Mouse (Mus musculus) thymus, adult 2 months (tissue): Measurements from ENCODE around the gene Vsig10. TPM values are rescaled to one million over a fixed set of nuclear protein-coding genes. Genes with fewer than 3 reads are reported as not detected.

Experiments
- DNase-seq: peaks from one replicate; pipeline ENCODE4 v3.0.0; 2021
- H3K27ac ChIP-seq: fragments of 200-500 bp; 2 replicates; pipeline ENCODE4 v1.5.1; 2012; ENCODE audit warnings: low read length, control low read depth; ENCODE audit not compliant: control insufficient read depth, insufficient read depth
- H3K27me3 ChIP-seq: fragments of 200-500 bp; 2 replicates; pipeline ENCODE4 v1.6.1; 2012; ENCODE audit warnings: mild to moderate bottlenecking, low read length, moderate library complexity, mixed read lengths; ENCODE audit not compliant: control insufficient read depth, insufficient read depth
- H3K36me3 ChIP-seq: fragments of 200-500 bp; 2 replicates; pipeline ENCODE4 v1.6.1; 2012; ENCODE audit warnings: mild to moderate bottlenecking, low read length, moderate library complexity; ENCODE audit not compliant: control insufficient read depth, insufficient read depth
- H3K4me1 ChIP-seq: fragments of 200-500 bp; replicated peaks from 2 replicates; pipeline ENCODE4 v1.6.1; 2012; ENCODE audit warnings: low read length; ENCODE audit not compliant: control insufficient read depth, insufficient read depth
- H3K4me3 ChIP-seq: fragments of 200-500 bp; 2 replicates; pipeline ENCODE4 v1.5.1; 2012; ENCODE audit warnings: mild to moderate bottlenecking, low read length, control low read depth, moderate library complexity; ENCODE audit not compliant: control insufficient read depth, insufficient read depth
- CTCF ChIP-seq: fragments of 200-500 bp; IDR thresholded peaks from 2 replicates; pipeline ENCODE4 v1.5.1; 2012; ENCODE audit warnings: mild to moderate bottlenecking, control low read depth, low read length, moderate library complexity, borderline replicate concordance; ENCODE audit not compliant: control insufficient read depth, poor library complexity, insufficient read depth; ENCODE audit errors: extremely low read depth
- POLR2A ChIP-seq: fragments of 200-500 bp; IDR thresholded peaks from 2 replicates; pipeline ENCODE4 v1.6.1; 2012; ENCODE audit warnings: mild to moderate bottlenecking, low read length, control low read depth, moderate library complexity; ENCODE audit not compliant: control insufficient read depth, poor library complexity, insufficient read depth; ENCODE audit errors: extremely low read depth
- WGBS: fragments of 180-500 bp; shearing (Covaris S2); methylation state at CpG from one replicate; pipeline ENCODE4 v1.1.7; 2018; 5-methylcytosine and 5-hydroxymethylcytosine counted together
- polyA plus RNA-seq: library from polyadenylated mRNA; depleted of rRNA; stranded (reverse); fragments of >200 nt; gene quantifications from 2 replicates; pipeline ENCODE4 v1.2.3, GENCODE M21; 2012

Gene Vsig10
- polyA plus RNA-seq, 1 experiment = 11.5 TPM

DNA sequence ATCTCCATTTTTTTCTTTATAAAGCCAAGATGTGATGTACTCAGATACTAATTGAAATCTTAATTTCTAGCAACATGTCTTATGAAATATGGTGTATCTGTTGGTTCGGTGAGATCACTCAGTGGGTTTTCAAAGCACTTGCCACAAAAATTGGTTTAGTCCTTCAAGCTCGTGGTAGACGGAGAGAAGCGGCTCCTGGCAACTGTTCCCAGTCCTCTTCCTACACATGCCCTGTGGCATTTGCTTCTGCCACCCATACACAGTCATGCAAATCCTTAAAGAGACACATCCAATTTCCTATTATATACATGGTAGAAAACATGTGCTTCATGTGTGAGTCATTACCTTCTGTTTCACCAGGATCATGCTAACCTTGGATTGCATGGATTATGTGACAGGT, 42.7 kb downstream of the Vsig10 start:
- H3K27ac ChIP-seq = no peak overlapping the region
- no peak for DNase-seq
- no peak for TF ChIP-seq CTCF
- no peak for TF ChIP-seq POLR2A
- H3K4me1 ChIP-seq = peaks cover 41% of the 10 kb centered on the region
- WGBS = 95% methylated on average over 4 of the region's 4 CpGs
- no peaks in the 10 kb centered on the region for H3K27me3 ChIP-seq
- no peak overlapping the region for H3K4me3 ChIP-seq
- H3K36me3 ChIP-seq = peaks cover 8% of the 10 kb centered on the region; the same call in 1 of the 2 replicates

DNA sequence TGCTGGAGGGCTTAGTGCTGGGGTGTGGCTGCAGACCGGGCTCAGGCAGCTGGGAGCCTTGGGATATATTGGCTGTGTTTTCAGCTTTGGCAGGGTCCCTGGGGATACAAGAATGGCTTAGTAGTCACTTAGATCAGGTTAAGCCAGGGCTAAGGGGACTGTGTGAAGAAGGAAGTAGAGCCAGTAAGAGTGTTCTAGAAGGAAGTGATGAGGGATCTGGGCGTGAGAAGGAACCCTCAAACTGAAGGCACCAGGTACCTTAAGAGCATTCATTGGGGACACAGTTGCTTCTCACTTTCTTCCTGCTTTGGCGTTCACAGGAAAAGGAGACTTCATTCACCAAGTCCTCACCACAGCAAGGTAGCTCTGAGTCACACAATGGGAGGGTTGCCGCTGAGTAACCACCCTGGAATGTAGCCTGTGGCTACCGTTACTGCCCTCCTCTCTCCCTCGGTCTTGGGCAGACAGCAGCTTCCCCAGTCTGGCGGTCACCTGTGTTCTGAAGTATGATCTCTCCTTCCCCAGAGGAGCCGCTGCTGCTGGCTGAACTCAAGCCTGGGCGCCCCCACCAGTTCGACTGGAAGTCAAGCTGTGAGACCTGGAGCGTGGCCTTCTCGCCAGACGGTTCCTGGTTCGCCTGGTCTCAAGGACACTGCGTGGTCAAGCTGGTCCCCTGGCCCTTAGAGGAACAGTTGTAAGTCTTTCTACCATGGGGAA, 44.3 kb downstream of the Vsig10 start:
- DNase-seq = no peak
- H3K27me3 ChIP-seq = no peaks in the 10 kb centered on the region
- TF ChIP-seq POLR2A = no peak
- TF ChIP-seq CTCF = no peak
- H3K27ac ChIP-seq = no peak overlapping the region
- peaks cover 12% of the 10 kb centered on the region; the same call in 1 of the 2 replicates for H3K36me3 ChIP-seq
- H3K4me3 ChIP-seq = no peak overlapping the region
- peaks cover 36% of the 10 kb centered on the region for H3K4me1 ChIP-seq
- WGBS = 52% methylated on average over 15 of the region's 15 CpGs

DNA sequence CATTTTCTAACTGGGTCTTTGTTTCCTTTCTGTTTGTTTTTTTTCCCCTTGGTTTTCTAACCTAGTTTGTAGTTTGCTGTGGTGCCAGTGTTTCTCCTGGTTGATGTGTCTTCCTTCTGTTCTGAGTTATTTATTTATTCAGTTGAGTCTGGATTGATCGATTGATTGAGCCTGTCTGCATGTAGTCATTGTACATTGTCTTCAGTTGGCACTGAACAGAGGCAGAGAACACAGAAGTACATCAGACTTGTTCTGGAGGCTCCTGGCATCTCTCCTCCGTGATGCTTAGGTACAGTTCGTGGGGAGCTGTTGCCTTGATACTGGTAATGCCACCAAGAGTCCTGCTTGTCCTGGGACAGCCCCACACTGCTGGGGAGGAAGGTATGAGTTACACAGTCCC, 45.9 kb downstream of the Vsig10 start:
- Histone ChIP-seq H3K4me3 (no peak overlapping the region), H3K4me1 (peaks cover 24% of the 10 kb centered on the region), H3K27me3 (no peaks in the 10 kb centered on the region), H3K27ac (no peak overlapping the region), H3K36me3 (peaks cover 23% of the 10 kb centered on the region)
- DNase-seq = no peak
- WGBS = 94% methylated on average over 3 of the region's 3 CpGs
- TF ChIP-seq POLR2A (no peak), CTCF (no peak)

DNA sequence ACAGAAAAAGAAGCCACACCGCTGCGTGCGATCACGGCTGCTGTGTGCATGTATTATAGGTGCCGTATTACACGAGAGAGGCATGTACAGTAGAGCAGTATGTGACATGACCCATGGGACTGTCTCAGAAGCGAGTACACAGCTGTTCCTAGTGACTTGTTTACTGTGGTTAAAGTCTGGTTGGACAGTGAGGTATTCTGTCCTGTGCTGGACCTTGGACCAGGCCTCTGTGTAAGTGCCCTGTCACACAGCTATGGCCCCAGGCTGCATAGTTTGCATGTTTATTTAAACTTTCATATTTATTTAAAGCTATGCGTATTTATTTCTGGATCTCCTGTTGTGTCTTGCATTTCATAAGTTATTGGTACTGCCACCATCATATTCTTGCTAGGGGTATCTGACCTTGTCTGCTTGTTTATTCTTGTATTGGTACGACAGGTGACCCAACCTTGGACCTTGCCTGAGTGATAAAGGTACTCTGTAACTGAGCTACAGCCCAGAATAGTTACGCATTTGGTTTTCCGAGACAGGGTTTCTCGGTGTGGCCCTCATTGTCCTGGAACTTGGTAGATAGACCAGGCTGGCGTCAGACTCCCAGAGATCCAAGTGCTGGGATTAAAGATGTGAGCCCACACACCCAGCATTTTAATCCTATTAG, 47.1 kb downstream of the Vsig10 start:
- Histone ChIP-seq H3K27ac (no peak overlapping the region), H3K4me1 (peaks cover 17% of the 10 kb centered on the region), H3K27me3 (no peaks in the 10 kb centered on the region), H3K4me3 (no peak overlapping the region), H3K36me3 (peaks cover 33% of the 10 kb centered on the region)
- no peak for DNase-seq
- TF ChIP-seq CTCF = no peak
- TF ChIP-seq POLR2A = no peak
- WGBS = 95% methylated on average over 13 of the region's 13 CpGs

DNA sequence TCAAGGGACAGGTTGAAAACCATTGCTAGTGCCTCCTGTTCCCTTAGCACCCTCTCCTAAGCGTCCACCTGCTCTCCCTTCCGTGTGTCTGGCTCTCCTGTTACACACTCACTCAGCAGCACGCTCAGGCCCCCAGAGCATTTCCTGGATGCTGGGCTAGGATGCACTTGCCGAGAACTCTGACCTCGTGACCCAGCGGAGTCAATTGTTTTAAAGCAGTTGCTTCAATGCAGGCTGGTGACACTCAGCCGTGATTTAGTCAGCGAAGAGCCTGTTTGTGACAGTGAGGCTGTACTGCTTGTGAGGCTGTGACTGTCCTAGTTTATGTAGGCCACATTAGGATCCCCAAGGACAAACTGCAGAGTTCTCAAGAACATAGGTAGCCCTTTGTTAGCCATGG, 48.3 kb downstream of the Vsig10 start:
- H3K36me3 ChIP-seq = peaks cover 45% of the 10 kb centered on the region

DNA sequence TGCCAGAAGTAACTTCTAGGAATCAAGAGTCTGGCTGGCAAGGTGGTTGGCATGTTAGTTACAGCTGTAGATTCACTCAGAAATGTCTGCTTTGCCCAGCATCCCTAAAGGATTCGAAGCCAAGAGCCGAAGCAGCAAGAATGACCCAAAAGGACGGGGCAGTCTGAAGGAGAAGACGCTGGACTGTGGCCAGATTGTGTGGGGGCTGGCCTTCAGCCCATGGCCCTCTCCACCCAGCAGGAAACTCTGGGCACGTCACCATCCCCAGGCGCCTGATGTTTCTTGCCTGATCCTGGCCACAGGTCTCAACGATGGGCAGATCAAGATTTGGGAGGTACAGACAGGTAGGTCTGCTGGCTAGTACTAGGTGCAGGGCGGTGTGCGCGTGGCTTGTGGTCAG, 51.7 kb downstream of the Vsig10 start:
- no peak for DNase-seq

More for the DNA sequence above, 48.3 kb downstream of the Vsig10 start:
- WGBS = 91% methylated on average over 8 of the region's 8 CpGs
- H3K4me1 ChIP-seq = peaks cover 11% of the 10 kb centered on the region
- no peak overlapping the region for H3K27ac ChIP-seq
- DNase-seq = no peak
- TF ChIP-seq CTCF = no peak
- TF ChIP-seq POLR2A = no peak
- no peak overlapping the region for H3K4me3 ChIP-seq
- no peaks in the 10 kb centered on the region for H3K27me3 ChIP-seq

DNA sequence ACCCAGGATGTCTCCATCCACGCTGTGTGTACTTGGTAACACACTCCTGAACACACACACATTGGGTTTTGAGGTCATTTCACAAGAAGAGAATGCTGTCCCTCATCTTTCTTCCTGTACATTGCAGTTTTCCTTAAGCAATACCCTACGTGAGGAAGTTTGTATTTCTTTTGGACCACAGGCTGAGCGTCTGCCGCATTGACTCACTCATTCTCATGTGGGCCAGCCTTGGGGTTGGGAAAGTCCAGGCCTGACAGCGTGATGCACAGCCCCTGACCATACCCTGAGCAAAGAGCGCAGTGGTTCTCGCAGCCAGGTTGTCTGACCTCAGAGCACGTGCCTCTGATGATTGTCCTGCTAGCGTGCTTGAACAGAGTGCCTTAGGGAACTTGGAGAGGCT, 54.5 kb downstream of the Vsig10 start:
- Histone ChIP-seq H3K4me1 (no peaks in the 10 kb centered on the region), H3K4me3 (no peak overlapping the region), H3K36me3 (peaks cover 73% of the 10 kb centered on the region), H3K27ac (no peak overlapping the region), H3K27me3 (no peaks in the 10 kb centered on the region)
- no peak for DNase-seq
- 96% methylated on average over 9 of the region's 9 CpGs for WGBS
- TF ChIP-seq POLR2A (no peak), CTCF (0 out of 2 replicates have a peak, but pooled peaks have one; percentile 18)

More for the DNA sequence above, 51.7 kb downstream of the Vsig10 start:
- no peak overlapping the region for H3K27ac ChIP-seq
- no peak overlapping the region for H3K4me3 ChIP-seq
- no peaks in the 10 kb centered on the region for H3K27me3 ChIP-seq
- H3K36me3 ChIP-seq = peaks cover 65% of the 10 kb centered on the region
- TF ChIP-seq POLR2A = no peak
- no peak for TF ChIP-seq CTCF
- WGBS = 85% methylated on average over 10 of the region's 10 CpGs
- no peaks in the 10 kb centered on the region for H3K4me1 ChIP-seq
